Mouse (Mus musculus): ENCODE results near the gene Tmem203. TPM values are rescaled to one million over a fixed set of nuclear protein-coding genes. Genes with fewer than 3 reads are reported as not detected.

Tmem203 gene
- polyA plus RNA-seq, 1 experiment, result 1.6 TPM

- Histone ChIP-seq H3K4me1 (ENCODE audit: control insufficient read depth) (peaks cover 89% of the 10 kb centered on the region), H3K36me3 (ENCODE audit: control insufficient read depth) (peaks cover 52% of the 10 kb centered on the region)
Measured at GRCm38 (mm10) chr2:25267241-25267640, 12.0 kb downstream of the Tmem203 start.

GRCm38 (mm10) chr2:25267746-25268309, 12.6 kb downstream of the Tmem203 start:
- peaks cover 89% of the 10 kb centered on the region for H3K4me1 ChIP-seq (ENCODE audit: control insufficient read depth)
- no peaks in the 10 kb centered on the region for H3K27me3 ChIP-seq (ENCODE audit: control insufficient read depth)
- H3K36me3 ChIP-seq (ENCODE audit: control insufficient read depth), result peaks cover 52% of the 10 kb centered on the region
- TF ChIP-seq GATA1 (IDR thresholded peaks at IDR 0.05; ENCODE audit: low read length) (no peak), TAL1 (IDR thresholded peaks at IDR 0.05; ENCODE audit: low read length) (no peak)
- no peak overlapping the region for H3K4me3 ChIP-seq (replicated peaks)
- H3K9me3 ChIP-seq (ENCODE audit: control insufficient read depth, low read length), result no peaks in the 10 kb centered on the region

More at GRCm38 (mm10) chr2:25267241-25267640, 12.0 kb downstream of the Tmem203 start:
- peak overlapping the region; percentile 7 for H3K4me3 ChIP-seq (replicated peaks)
- H3K27me3 ChIP-seq (ENCODE audit: control insufficient read depth), result no peaks in the 10 kb centered on the region
- H3K9me3 ChIP-seq (ENCODE audit: control insufficient read depth, low read length), result no peaks in the 10 kb centered on the region
- TF ChIP-seq TAL1 (IDR thresholded peaks at IDR 0.05; ENCODE audit: low read length), result no peak
- TF ChIP-seq GATA1 (IDR thresholded peaks at IDR 0.05; ENCODE audit: low read length), result no peak

- Histone ChIP-seq H3K9me3 (ENCODE audit: control insufficient read depth, low read length) (no peaks in the 10 kb centered on the region), H3K36me3 (ENCODE audit: control insufficient read depth) (peaks cover 86% of the 10 kb centered on the region), H3K4me1 (ENCODE audit: control insufficient read depth) (peaks cover 63% of the 10 kb centered on the region), H3K27me3 (ENCODE audit: control insufficient read depth) (no peaks in the 10 kb centered on the region), H3K4me3 (replicated peaks) (peak within 1 kb of the TSS; percentile 84)
- TF ChIP-seq GATA1 (IDR thresholded peaks at IDR 0.05; ENCODE audit: low read length) (no peak), TAL1 (IDR thresholded peaks at IDR 0.05; ENCODE audit: low read length) (no peak)
Measured at GRCm38 (mm10) chr2:25271827-25272511, 16.7 kb downstream of the Tmem203 start, which contains the start of the genes Ssna1 and Anapc2. Ssna1 (minus strand) TSS chr2:25272438. Anapc2 (plus strand) TSS chr2:25272478.

GRCm38 (mm10) chr2:25272515-25272914, 17.3 kb downstream of the Tmem203 start:
- Histone ChIP-seq H3K4me1 (ENCODE audit: control insufficient read depth) (peaks cover 58% of the 10 kb centered on the region), H3K27me3 (ENCODE audit: control insufficient read depth) (no peaks in the 10 kb centered on the region), H3K36me3 (ENCODE audit: control insufficient read depth) (peaks cover 86% of the 10 kb centered on the region), H3K4me3 (replicated peaks) (peak overlapping the region; percentile 84), H3K9me3 (ENCODE audit: control insufficient read depth, low read length) (no peaks in the 10 kb centered on the region)
- TF ChIP-seq GATA1 (IDR thresholded peaks at IDR 0.05; ENCODE audit: low read length), result no peak
- TF ChIP-seq TAL1 (IDR thresholded peaks at IDR 0.05; ENCODE audit: low read length), result no peak

GRCm38 (mm10) chr2:25273010-25273409, 17.8 kb downstream of the Tmem203 start:
- TF ChIP-seq TAL1 (IDR thresholded peaks at IDR 0.05; ENCODE audit: low read length), result no peak
- no peak for TF ChIP-seq GATA1 (IDR thresholded peaks at IDR 0.05; ENCODE audit: low read length)
- Histone ChIP-seq H3K36me3 (ENCODE audit: control insufficient read depth) (peaks cover 86% of the 10 kb centered on the region), H3K4me1 (ENCODE audit: control insufficient read depth) (peaks cover 53% of the 10 kb centered on the region), H3K27me3 (ENCODE audit: control insufficient read depth) (no peaks in the 10 kb centered on the region), H3K4me3 (replicated peaks) (peak overlapping the region; percentile 84), H3K9me3 (ENCODE audit: control insufficient read depth, low read length) (no peaks in the 10 kb centered on the region)

GRCm38 (mm10) chr2:25278928-25279882, 24.0 kb downstream of the Tmem203 start:
- TF ChIP-seq TAL1 (IDR thresholded peaks at IDR 0.05; ENCODE audit: low read length) (no peak), GATA1 (IDR thresholded peaks at IDR 0.05; ENCODE audit: low read length) (no peak)
- peaks cover 96% of the 10 kb centered on the region for H3K36me3 ChIP-seq (ENCODE audit: control insufficient read depth)
- H3K27me3 ChIP-seq (ENCODE audit: control insufficient read depth), result no peaks in the 10 kb centered on the region
- H3K9me3 ChIP-seq (ENCODE audit: control insufficient read depth, low read length), result no peaks in the 10 kb centered on the region
- peaks cover 3% of the 10 kb centered on the region for H3K4me1 ChIP-seq (ENCODE audit: control insufficient read depth)
- H3K4me3 ChIP-seq (replicated peaks), result no peak overlapping the region

GRCm38 (mm10) chr2:25285551-25285950, 30.3 kb downstream of the Tmem203 start:
- Histone ChIP-seq H3K4me3 (replicated peaks) (no peak overlapping the region), H3K36me3 (ENCODE audit: control insufficient read depth) (peaks cover 55% of the 10 kb centered on the region), H3K27me3 (ENCODE audit: control insufficient read depth) (peaks cover 27% of the 10 kb centered on the region), H3K9me3 (ENCODE audit: control insufficient read depth, low read length) (peaks cover 2% of the 10 kb centered on the region; the same call in 1 of the 2 replicates), H3K4me1 (ENCODE audit: control insufficient read depth) (peaks cover 19% of the 10 kb centered on the region)
- no peak for TF ChIP-seq GATA1 (IDR thresholded peaks at IDR 0.05; ENCODE audit: low read length)
- TF ChIP-seq TAL1 (IDR thresholded peaks at IDR 0.05; ENCODE audit: low read length), result no peak

- no peak for TF ChIP-seq GATA1 (IDR thresholded peaks at IDR 0.05; ENCODE audit: low read length)
- no peak for TF ChIP-seq TAL1 (IDR thresholded peaks at IDR 0.05; ENCODE audit: low read length)
- peaks cover 47% of the 10 kb centered on the region for H3K36me3 ChIP-seq (ENCODE audit: control insufficient read depth)
- no peak overlapping the region for H3K4me3 ChIP-seq (replicated peaks)
- H3K27me3 ChIP-seq (ENCODE audit: control insufficient read depth), result peaks cover 35% of the 10 kb centered on the region
- peaks cover 3% of the 10 kb centered on the region; the same call in 1 of the 2 replicates for H3K9me3 ChIP-seq (ENCODE audit: control insufficient read depth, low read length)
- peaks cover 19% of the 10 kb centered on the region for H3K4me1 ChIP-seq (ENCODE audit: control insufficient read depth)
Measured at GRCm38 (mm10) chr2:25286314-25286713, 31.1 kb downstream of the Tmem203 start.

All from erythroblast, embryonic 14.5 days (primary cell).